Mouse (Mus musculus): ENCODE measurements around the gene Chrna10.

- TF ChIP-seq POLR2A (IDR thresholded peaks at IDR 0.05; ENCODE audit: insufficient read length, low read depth) (no peak), MYOG (IDR thresholded peaks at IDR 0.05; ENCODE audit: control insufficient read depth in 1 of 3, insufficient read depth in 1 of 3, insufficient read length in 2 of 3, low read depth in 2 of 3) (no peak), MAX (IDR thresholded peaks at IDR 0.05; ENCODE audit: low read depth) (no peak), USF1 (IDR thresholded peaks at IDR 0.05; ENCODE audit: low read depth) (no peak), TCF12 (IDR thresholded peaks at IDR 0.05; ENCODE audit: insufficient read depth, poor library complexity, severe bottlenecking) (no peak), SRF (IDR thresholded peaks at IDR 0.05; ENCODE audit: control insufficient read depth, insufficient read length, low read depth) (no peak), TCF3 (IDR thresholded peaks at IDR 0.05; ENCODE audit: insufficient read length, low read depth) (no peak), E2F4 (IDR thresholded peaks at IDR 0.05; ENCODE audit: insufficient read depth) (no peak)
Observed at GRCm38 (mm10) chr7:102066363-102066762, 50.3 kb downstream of the Chrna10 start.
